Mouse (Mus musculus) macrophage (primary cell): ENCODE data around the gene Ano6. TPM values are rescaled to one million over a fixed set of nuclear protein-coding genes. Genes with fewer than 3 reads are reported as not detected.
A peak's percentile ranks its signal among the peaks of the same experiment; 100 is the strongest.

Experiments
- H3K27ac ChIP-seq: fragments of 350-480 bp; formaldehyde crosslinking; 2 replicates; pipeline ENCODE4 v1.9.0; 2021
- H3K36me3 ChIP-seq: fragments of 350-480 bp; formaldehyde crosslinking; 2 replicates; pipeline ENCODE4 v1.9.0; 2021; ENCODE audit errors: inconsistent target
- H3K4me3 ChIP-seq: fragments of 350-480 bp; formaldehyde crosslinking; 2 replicates; pipeline ENCODE4 v1.9.0; 2021; ENCODE audit errors: inconsistent target
- H3K79me2 ChIP-seq: fragments of 350-480 bp; formaldehyde crosslinking; 2 replicates; pipeline ENCODE4 v1.9.0; 2021; ENCODE audit errors: inconsistent target
- WGBS: methylation state at CpG from one replicate; pipeline ENCODE4 v1.1.7; 2026; ENCODE audit warnings: inconsistent platforms; ENCODE audit not compliant: missing documents; 5-methylcytosine and 5-hydroxymethylcytosine counted together
- polyA plus RNA-seq: library from polyadenylated mRNA; stranded (reverse); fragments of 250-400 nt; gene quantifications from 3 replicates; pipeline ENCODE4 v1.2.4, GENCODE M21; 2018; ENCODE audit warnings: inconsistent platforms

Ano6 gene
- polyA plus RNA-seq, 1 experiment from 2014 or later = 124 TPM

DNA sequence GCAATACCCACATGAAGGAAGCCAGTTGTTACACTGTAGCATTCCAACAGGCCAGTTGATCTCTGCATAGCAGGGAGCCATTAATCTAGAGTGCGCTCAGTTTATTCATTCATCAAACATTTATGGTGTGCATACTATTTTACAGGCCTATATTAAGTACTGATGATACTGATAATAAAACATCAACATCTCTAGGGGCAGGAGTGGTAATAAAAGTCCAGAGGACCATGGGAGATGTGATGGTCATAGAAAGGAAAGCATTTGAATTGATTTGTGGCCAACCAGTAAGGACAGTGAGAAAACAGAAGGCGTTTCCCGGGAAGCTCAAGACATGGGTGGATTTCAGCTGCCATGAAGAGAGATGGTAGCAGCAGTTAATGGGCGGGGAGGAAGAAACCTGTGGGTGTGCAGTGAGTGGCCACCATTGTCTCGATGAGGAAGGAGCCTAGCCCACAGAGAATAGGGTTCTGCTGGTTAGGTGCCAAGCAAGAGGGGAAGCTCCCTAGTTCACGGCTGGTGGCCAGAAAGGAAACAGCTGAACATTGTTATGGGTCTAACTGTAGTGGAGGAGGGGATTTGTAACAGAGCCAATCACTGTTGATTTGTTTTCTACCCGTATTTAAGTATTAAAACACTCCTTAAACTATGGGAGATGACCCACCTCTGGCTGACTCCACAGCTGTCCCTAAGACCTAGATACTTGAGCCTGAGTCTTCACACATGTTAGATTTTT, 115.5 kb downstream of the Ano6 start:
- WGBS = 20% methylated on average over 7 of the region's 7 CpGs
- Histone ChIP-seq H3K27ac (peak overlapping the region; percentile 29; the same call in 1 of the 2 replicates), H3K79me2 (peaks cover 8% of the 10 kb centered on the region; the same call in 1 of the 2 replicates), H3K36me3 (no peaks in the 10 kb centered on the region), H3K4me3 (no peak overlapping the region)

DNA sequence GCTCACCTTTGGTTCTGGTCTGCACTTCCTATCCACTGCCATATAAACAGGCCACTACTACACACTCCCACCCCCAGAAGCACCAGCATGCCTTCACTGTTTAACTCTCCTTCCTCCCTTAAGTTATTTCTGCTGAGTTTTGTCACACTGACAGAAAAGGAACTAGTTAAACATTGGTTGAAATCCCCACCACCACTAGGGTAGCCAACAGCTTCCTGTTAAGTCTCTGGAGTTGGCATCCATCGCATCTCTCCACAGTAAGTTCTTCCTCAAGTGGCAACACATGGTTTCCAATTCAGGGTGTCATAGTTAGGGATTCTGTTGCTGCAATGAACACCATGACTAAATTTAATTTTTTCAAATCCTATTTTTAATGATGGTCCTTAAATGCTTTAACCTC, 116.2 kb downstream of the Ano6 start:
- no peaks in the 10 kb centered on the region for H3K36me3 ChIP-seq
- H3K27ac ChIP-seq = peak overlapping the region; percentile 29; the same call in 1 of the 2 replicates
- no peak overlapping the region for H3K4me3 ChIP-seq
- peaks cover 7% of the 10 kb centered on the region; the same call in 1 of the 2 replicates for H3K79me2 ChIP-seq
- 7% methylated on average over 1 of the region's 1 CpGs for WGBS

GRCm38 (mm10) chr15:95907337-95907736, 116.7 kb downstream of the Ano6 start:
- peaks cover 3% of the 10 kb centered on the region; the same call in 1 of the 2 replicates for H3K79me2 ChIP-seq
- H3K27ac ChIP-seq = no peak overlapping the region
- peaks cover under 1% of the 10 kb centered on the region; the same call in 1 of the 2 replicates for H3K36me3 ChIP-seq
- H3K4me3 ChIP-seq = no peak overlapping the region
- WGBS = 88% methylated on average over 10 of the region's 10 CpGs

DNA sequence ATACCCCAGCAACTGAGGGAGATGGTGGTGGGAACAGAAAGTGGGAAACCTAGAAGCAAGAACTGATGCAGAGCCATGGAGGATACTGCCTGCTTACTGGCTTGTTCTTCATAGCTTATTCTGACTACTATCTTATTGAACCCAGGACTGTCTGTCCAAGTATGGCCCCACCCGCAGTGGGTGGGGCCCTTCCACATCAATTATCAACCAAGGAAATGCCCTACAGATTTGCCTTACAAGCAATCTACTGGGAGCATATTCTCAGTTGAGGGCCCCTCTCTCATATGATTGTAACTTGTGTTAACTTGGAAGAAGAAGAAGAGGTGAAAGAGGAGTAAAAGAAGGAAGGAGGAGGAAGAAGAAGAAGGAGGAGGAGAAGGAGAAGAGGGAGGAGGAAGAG, 117.3 kb downstream of the Ano6 start:
- 89% methylated on average over 1 of the region's 1 CpGs for WGBS
- Histone ChIP-seq H3K36me3 (peaks cover 6% of the 10 kb centered on the region; the same call in 1 of the 2 replicates), H3K27ac (no peak overlapping the region), H3K4me3 (no peak overlapping the region), H3K79me2 (no peaks in the 10 kb centered on the region; the same call in 1 of the 2 replicates)

DNA sequence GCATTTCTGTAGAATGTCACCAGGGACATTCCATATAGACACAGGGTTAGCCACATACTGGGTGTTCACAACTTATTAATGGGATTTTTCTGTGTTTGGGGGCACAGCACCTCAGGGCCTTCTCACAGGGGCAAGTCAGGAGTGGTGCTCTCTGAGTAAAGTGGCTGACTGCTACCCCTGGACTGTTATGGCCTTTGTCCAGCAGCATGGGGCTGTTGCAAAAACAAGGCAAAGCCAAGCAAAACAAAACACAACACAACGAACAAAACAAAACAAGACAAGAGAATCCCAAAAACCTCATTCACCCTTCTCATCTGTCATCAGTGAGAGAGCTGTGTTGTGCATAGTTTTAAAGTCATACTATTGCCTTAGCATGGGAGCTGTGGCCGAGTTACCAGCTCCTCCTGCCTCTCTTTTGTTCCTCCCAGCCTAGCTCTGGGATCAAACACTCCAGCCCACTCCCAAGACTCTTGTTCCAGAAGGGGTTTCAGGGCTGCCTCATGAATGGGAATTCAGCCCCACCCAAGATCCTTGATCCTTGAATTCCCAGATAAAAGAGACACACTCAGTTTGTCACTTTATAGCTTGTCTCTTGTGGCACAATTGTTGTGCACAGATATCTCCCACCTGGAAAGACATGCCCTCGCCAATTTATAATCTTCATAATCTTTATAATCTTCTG, 119.6 kb downstream of the Ano6 start:
- no peak overlapping the region for H3K27ac ChIP-seq
- 93% methylated on average over 3 of the region's 3 CpGs for WGBS
- no peak overlapping the region for H3K4me3 ChIP-seq
- peaks cover 28% of the 10 kb centered on the region for H3K36me3 ChIP-seq
- no peaks in the 10 kb centered on the region; the same call in 1 of the 2 replicates for H3K79me2 ChIP-seq

DNA sequence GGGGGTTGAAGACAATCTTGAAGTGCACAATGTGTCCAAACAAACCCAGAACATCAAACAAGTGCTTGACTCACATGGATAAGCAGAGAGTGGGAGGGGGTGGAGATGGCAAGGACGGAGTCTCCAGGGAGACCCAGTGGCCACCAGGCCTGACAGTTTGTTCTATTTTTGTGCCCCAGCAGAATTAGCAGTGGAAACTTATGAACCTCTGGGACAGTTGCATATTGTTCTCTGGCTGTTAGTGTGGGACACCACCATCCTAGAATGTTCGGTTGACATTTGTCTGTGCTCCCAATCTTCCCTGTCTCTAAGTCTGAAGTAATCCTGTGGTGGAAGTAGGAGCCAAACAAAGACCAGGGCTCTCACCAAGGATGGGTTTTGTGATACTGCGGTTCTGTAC, 124.3 kb downstream of the Ano6 start:
- H3K36me3 ChIP-seq = peaks cover 64% of the 10 kb centered on the region
- H3K79me2 ChIP-seq = no peaks in the 10 kb centered on the region
- H3K27ac ChIP-seq = no peak overlapping the region
- WGBS = 91% methylated on average over 3 of the region's 3 CpGs
- H3K4me3 ChIP-seq = no peak overlapping the region

DNA sequence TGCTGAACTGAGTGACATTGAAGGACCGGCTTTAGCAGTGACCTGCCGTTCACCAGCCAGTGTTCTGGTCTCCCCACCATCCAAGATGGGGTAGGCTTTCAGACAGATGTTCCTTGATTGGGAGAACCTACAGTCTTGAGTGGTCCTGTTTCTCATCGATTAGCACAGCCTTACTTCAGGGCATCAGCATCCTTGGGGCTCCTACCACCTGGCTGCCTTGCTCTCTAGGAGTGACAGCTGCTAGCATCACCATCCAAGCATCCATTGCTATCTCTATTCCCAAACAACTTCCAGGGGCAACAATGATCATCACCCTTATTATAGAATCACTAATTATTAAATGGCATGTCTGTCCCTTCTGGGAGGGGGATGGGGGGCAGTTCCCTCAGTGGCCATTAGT, 124.8 kb downstream of the Ano6 start:
- no peak overlapping the region for H3K27ac ChIP-seq

GRCm38 (mm10) chr15:95917330-95917729, 126.7 kb downstream of the Ano6 start:
- Histone ChIP-seq H3K36me3 (peaks cover 71% of the 10 kb centered on the region), H3K27ac (no peak overlapping the region), H3K79me2 (no peaks in the 10 kb centered on the region), H3K4me3 (no peak overlapping the region)
- WGBS = 100% methylated on average over 3 of the region's 3 CpGs

More for the DNA sequence above, 124.8 kb downstream of the Ano6 start:
- Histone ChIP-seq H3K4me3 (no peak overlapping the region), H3K36me3 (peaks cover 66% of the 10 kb centered on the region), H3K79me2 (no peaks in the 10 kb centered on the region)
- WGBS = 93% methylated on average over 3 of the region's 3 CpGs

DNA sequence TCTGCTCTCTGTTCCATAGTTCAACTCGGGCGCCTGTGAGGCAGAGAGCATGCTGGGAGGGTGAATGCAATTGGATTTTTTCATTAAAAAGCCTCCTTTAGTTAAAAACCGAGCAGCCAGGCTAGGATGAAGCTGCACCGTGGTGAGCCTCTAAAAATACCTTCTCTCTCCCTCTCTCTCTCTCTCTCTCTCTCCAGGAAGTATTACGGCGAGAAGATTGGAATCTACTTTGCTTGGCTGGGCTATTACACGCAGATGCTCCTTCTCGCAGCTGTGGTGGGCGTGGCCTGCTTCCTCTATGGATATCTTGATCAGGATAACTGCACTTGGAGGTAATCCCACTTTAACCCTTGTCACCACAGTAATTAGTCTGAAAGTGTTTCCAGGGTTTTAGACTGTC, 129.4 kb downstream of the Ano6 start:
- H3K36me3 ChIP-seq = peaks cover 45% of the 10 kb centered on the region
- no peaks in the 10 kb centered on the region; the same call in 1 of the 2 replicates for H3K79me2 ChIP-seq
- WGBS = 83% methylated on average over 9 of the region's 9 CpGs
- no peak overlapping the region for H3K27ac ChIP-seq
- H3K4me3 ChIP-seq = no peak overlapping the region

DNA sequence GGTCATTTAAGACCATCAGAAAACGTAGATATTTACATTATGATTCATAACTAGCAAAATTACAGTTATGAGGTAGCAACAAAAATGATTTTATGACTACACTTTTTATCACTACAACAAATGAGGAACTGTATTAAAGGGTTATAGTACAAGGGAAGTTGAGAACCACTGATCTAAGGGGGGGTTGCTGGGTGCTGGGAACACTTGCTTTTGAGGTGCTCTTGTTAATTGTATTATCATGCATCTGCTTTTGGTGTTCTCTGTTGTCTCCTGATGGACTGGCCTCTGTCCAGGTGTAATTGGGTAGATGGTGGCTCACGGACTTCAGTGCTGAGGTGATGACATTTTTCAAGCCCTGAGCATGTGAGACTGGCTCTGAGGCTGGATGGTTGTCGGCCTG, 130.4 kb downstream of the Ano6 start:
- Histone ChIP-seq H3K27ac (no peak overlapping the region), H3K79me2 (no peaks in the 10 kb centered on the region; the same call in 1 of the 2 replicates), H3K4me3 (no peak overlapping the region), H3K36me3 (peaks cover 35% of the 10 kb centered on the region)
- WGBS = 89% methylated on average over 3 of the region's 3 CpGs

- Histone ChIP-seq H3K36me3 (peaks cover 30% of the 10 kb centered on the region), H3K27ac (no peak overlapping the region), H3K4me3 (no peak overlapping the region), H3K79me2 (no peaks in the 10 kb centered on the region; the same call in 1 of the 2 replicates)
- WGBS = 81% methylated on average over 3 of the region's 4 CpGs
Measured at GRCm38 (mm10) chr15:95921639-95922038, 131.0 kb downstream of the Ano6 start.

- H3K79me2 ChIP-seq = no peaks in the 10 kb centered on the region; the same call in 1 of the 2 replicates
- peaks cover 26% of the 10 kb centered on the region for H3K36me3 ChIP-seq
- no peak overlapping the region for H3K27ac ChIP-seq
- no peak overlapping the region for H3K4me3 ChIP-seq
- WGBS = 97% methylated on average over 6 of the region's 6 CpGs
Measured at GRCm38 (mm10) chr15:95922558-95922957, 131.9 kb downstream of the Ano6 start.

DNA sequence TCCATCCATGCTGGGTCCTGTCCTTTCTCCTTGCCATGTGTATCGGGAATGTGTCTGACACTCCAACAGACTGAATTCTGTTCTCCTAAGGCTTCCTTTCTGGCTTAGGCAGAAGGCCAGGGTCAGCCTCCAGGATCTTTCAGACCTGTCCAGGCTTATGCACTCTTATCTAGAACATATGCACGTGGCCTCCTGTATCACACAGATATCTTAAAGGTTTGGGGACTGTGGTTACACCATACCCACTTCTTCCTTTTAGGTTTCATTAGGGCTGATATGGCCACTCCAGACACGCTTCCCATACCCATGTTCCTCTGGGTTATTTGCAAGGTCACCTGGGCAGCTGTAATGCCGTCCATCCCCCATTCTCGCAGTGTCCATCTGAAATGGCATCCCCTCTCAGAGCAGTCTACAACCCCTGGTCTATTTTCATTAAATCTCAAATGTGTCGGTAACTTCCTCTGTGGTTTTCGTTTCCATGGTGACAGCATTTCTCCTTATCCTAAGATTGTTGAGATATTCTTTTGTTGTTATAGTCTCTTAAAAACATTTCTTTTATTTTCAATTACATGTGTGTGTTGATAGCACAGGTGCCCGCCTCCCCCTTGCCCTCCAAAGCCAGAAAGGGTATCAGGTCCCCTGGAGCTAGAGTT, 134.8 kb downstream of the Ano6 start:
- 30% methylated on average over 8 of the region's 8 CpGs for WGBS
- H3K79me2 ChIP-seq = no peaks in the 10 kb centered on the region; the same call in 1 of the 2 replicates
- H3K27ac ChIP-seq = no peak overlapping the region
- peaks cover 37% of the 10 kb centered on the region for H3K36me3 ChIP-seq
- no peak overlapping the region for H3K4me3 ChIP-seq

- Histone ChIP-seq H3K4me3 (no peak overlapping the region), H3K27ac (no peak overlapping the region), H3K36me3 (peaks cover 44% of the 10 kb centered on the region), H3K79me2 (no peaks in the 10 kb centered on the region; the same call in 1 of the 2 replicates)
- 93% methylated on average over 6 of the region's 6 CpGs for WGBS
Measured at GRCm38 (mm10) chr15:95929087-95929486, 138.4 kb downstream of the Ano6 start.
